Mouse (Mus musculus) liver, embryonic 14.5 days (tissue): Measurements from ENCODE around the gene Padi1.
A peak's percentile ranks its signal among the peaks of the same experiment; 100 is the strongest.

Experiments used
- CTCF ChIP-seq: IDR thresholded peaks from 2 replicates; pipeline ENCODE4 v1.5.1; 2016; ENCODE audit warnings: antibody characterized with exemption, low read depth, control low read depth
- EP300 ChIP-seq: IDR thresholded peaks from 2 replicates; pipeline ENCODE4 v1.6.1; 2016; ENCODE audit warnings: antibody characterized with exemption, low read depth

DNA sequence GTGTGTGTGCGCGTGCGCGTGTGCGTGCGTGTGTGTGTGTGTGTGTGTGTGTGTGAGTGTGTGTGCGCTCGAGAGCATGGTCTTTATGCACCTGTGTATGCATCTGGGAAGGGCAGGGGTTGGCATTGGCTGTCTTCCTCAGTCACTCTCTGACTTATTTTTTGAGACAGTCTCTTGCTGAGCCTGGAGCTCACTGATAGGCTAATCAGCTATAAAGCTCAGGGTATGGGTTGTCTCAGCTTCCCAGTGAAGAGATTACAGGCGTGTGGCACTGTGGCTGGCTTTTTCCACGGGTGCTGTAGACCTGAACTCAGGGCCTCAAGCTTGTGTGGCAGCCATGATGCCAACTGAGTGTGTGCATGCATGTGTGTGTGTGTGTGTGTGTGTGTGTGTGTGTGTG lies 9.6 kb upstream of the Padi1 start:
- TF ChIP-seq CTCF, result no peak
- peak; percentile 95 for TF ChIP-seq EP300
